Mouse (Mus musculus): ENCODE results near the gene Supt5. TPM values are rescaled to one million over a fixed set of nuclear protein-coding genes. Genes with fewer than 3 reads are reported as not detected.

Supt5 gene
- total and polyA plus RNA-seq, 3 experiments: 66.0 to 448 (median 156) TPM

GRCm38 (mm10) chr7:28350155-28350883, 11.8 kb upstream of the Supt5 start, which contains the start of gene Rps16 (continued):
- TF ChIP-seq CHD1 (IDR thresholded peaks at IDR 0.05; ENCODE audit: low read depth, low read length) (no peak), EP300 (IDR thresholded peaks at IDR 0.05; ENCODE audit: low read depth in 1 of 2, low read length in 2 of 2) (no peak), E2F4 (IDR thresholded peaks at IDR 0.05; ENCODE audit: borderline replicate concordance, low read depth, low read length) (peak; percentile 69; the same call in 1 of the 2 replicates)

GRCm38 (mm10) chr7:28348601-28349000, 10.1 kb upstream of the Supt5 start:
- Histone ChIP-seq H3K4me3 (ENCODE audit: control insufficient read depth in 1 of 2, insufficient read depth in 1 of 2, low read depth in 2 of 2, low read length in 2 of 2) (no peak overlapping the region), H3K27ac (ENCODE audit: control insufficient read depth, low read depth, low read length) (no peak overlapping the region), H3K9me3 (replicated peaks; ENCODE audit: insufficient read depth, low read length) (no peaks in the 10 kb centered on the region), H3K36me3 (ENCODE audit: control insufficient read depth in 1 of 2, insufficient read depth in 2 of 2, low read length in 2 of 2) (peaks cover 11 to 26% of the 10 kb centered on the region in 2 experiments), H3K27me3 (ENCODE audit: control insufficient read depth in 1 of 2, insufficient read depth in 2 of 2, low read length in 2 of 2) (no peaks in the 10 kb centered on the region), H3K4me1 (ENCODE audit: control insufficient read depth in 1 of 2, insufficient read depth in 2 of 2, low read length in 2 of 2) (peaks cover 2 to 23% of the 10 kb centered on the region in 2 experiments; a peak in 3 of 4 replicates), H3K9ac (ENCODE audit: control insufficient read depth, low read depth, low read length, poor library complexity, severe bottlenecking) (no peak overlapping the region), H3K79me2 (ENCODE audit: control insufficient read depth, insufficient read depth, low read length, poor library complexity) (peaks cover 20% of the 10 kb centered on the region)
- no peak for TF ChIP-seq TCF12 (IDR thresholded peaks at IDR 0.05; ENCODE audit: low read depth, low read length)
- peak; percentile 38 for TF ChIP-seq RAD21 (IDR thresholded peaks at IDR 0.05; ENCODE audit: low read depth, low read length)
- TF ChIP-seq MAZ (IDR thresholded peaks at IDR 0.05; ENCODE audit: low read depth, low read length): no peak
- no peak for TF ChIP-seq NELFE (IDR thresholded peaks at IDR 0.05; ENCODE audit: low read depth, low read length)
- no peak for TF ChIP-seq GABPA (IDR thresholded peaks at IDR 0.05; ENCODE audit: low read depth, low read length)
- peak in 2 of 3 experiments; percentile 31 to 51; a peak in 4 of 6 replicates for TF ChIP-seq CTCF (IDR thresholded peaks at IDR 0.05 in 2 of 3, conservative IDR thresholded peaks at IDR 0.05 in 1 of 3; ENCODE audit: control insufficient read depth in 1 of 3, insufficient read depth in 1 of 3, low read depth in 2 of 3, low read length in 3 of 3, poor library complexity in 1 of 3, severe bottlenecking in 1 of 3)
- peak; percentile 32; the same call in 1 of the 2 replicates for TF ChIP-seq SMC3 (IDR thresholded peaks at IDR 0.05; ENCODE audit: low read depth, low read length)
- TF ChIP-seq CHD1 (IDR thresholded peaks at IDR 0.05; ENCODE audit: low read depth, low read length): no peak
- no peak for DNase-seq (ENCODE audit: low read depth, low spot score)

- DNase-seq (ENCODE audit: low read depth, low spot score): peak; percentile 60
- Histone ChIP-seq H3K4me1 (ENCODE audit: control insufficient read depth in 1 of 2, insufficient read depth in 2 of 2, low read length in 2 of 2) (peaks cover 2 to 19% of the 10 kb centered on the region in 2 experiments; a peak in 3 of 4 replicates), H3K27me3 (ENCODE audit: control insufficient read depth in 1 of 2, insufficient read depth in 2 of 2, low read length in 2 of 2) (no peaks in the 10 kb centered on the region), H3K4me3 (ENCODE audit: control insufficient read depth in 1 of 2, insufficient read depth in 1 of 2, low read depth in 2 of 2, low read length in 2 of 2) (no peak overlapping the region), H3K36me3 (ENCODE audit: control insufficient read depth in 1 of 2, insufficient read depth in 2 of 2, low read length in 2 of 2) (peaks cover 7 to 18% of the 10 kb centered on the region in 2 experiments), H3K79me2 (ENCODE audit: control insufficient read depth, insufficient read depth, low read length, poor library complexity) (peaks cover 20% of the 10 kb centered on the region), H3K9me3 (replicated peaks; ENCODE audit: insufficient read depth, low read length) (no peaks in the 10 kb centered on the region), H3K27ac (ENCODE audit: control insufficient read depth, low read depth, low read length) (no peak overlapping the region), H3K9ac (ENCODE audit: control insufficient read depth, low read depth, low read length, poor library complexity, severe bottlenecking) (no peak overlapping the region)
- TF ChIP-seq USF2 (IDR thresholded peaks at IDR 0.05; ENCODE audit: borderline replicate concordance in 1 of 2, insufficient read depth in 1 of 2, low read depth in 1 of 2, low read length in 2 of 2) (no peak), POLR2AphosphoS5 (IDR thresholded peaks at IDR 0.05; ENCODE audit: borderline replicate concordance, low read depth, low read length) (no peak), POLR2AphosphoS2 (IDR thresholded peaks at IDR 0.05; ENCODE audit: low read length) (no peak), MEF2A (IDR thresholded peaks at IDR 0.05; ENCODE audit: extremely low read depth, insufficient replicate concordance, low read depth, low read length, poor library complexity, severe bottlenecking) (no peak), BHLHE40 (IDR thresholded peaks at IDR 0.05; ENCODE audit: borderline replicate concordance, low read depth, low read length) (no peak), TCF12 (IDR thresholded peaks at IDR 0.05; ENCODE audit: low read depth, low read length) (no peak), TAL1 (IDR thresholded peaks at IDR 0.05; ENCODE audit: low read length) (no peak), ZC3H11A (IDR thresholded peaks at IDR 0.05; ENCODE audit: low read depth, low read length) (no peak), ELF1 (IDR thresholded peaks at IDR 0.05; ENCODE audit: low read depth, low read length) (no peak), ZKSCAN1 (IDR thresholded peaks at IDR 0.05; ENCODE audit: low read depth, low read length) (no peak), RCOR1 (IDR thresholded peaks at IDR 0.05; ENCODE audit: low read depth, low read length) (no peak), POLR2A (IDR thresholded peaks at IDR 0.05; ENCODE audit: control insufficient read depth in 1 of 2, insufficient read depth in 1 of 2, low read depth in 1 of 2, low read length in 2 of 2, poor library complexity in 1 of 2) (no peak), NRF1 (IDR thresholded peaks at IDR 0.05; ENCODE audit: insufficient read depth, low read depth, low read length, poor library complexity, severe bottlenecking) (no peak), MAFK (IDR thresholded peaks at IDR 0.05; ENCODE audit: borderline replicate concordance, low read depth, low read length) (no peak), GABPA (IDR thresholded peaks at IDR 0.05; ENCODE audit: low read depth, low read length) (no peak), MXI1 (IDR thresholded peaks at IDR 0.05; ENCODE audit: low read depth, low read length) (no peak), ZMIZ1 (IDR thresholded peaks at IDR 0.05; ENCODE audit: low read depth, low read length) (no peak), MAZ (IDR thresholded peaks at IDR 0.05; ENCODE audit: low read depth, low read length) (no peak), USF1 (IDR thresholded peaks at IDR 0.05; ENCODE audit: low read depth, low read length) (no peak)
Measured at GRCm38 (mm10) chr7:28347746-28348145, 9.2 kb upstream of the Supt5 start.

Measured in MEL (cell line).